Mouse (Mus musculus) MEL (cell line): Measurements from ENCODE around the gene Mcur1. TPM values are rescaled to one million over a fixed set of nuclear protein-coding genes. Genes with fewer than 3 reads are reported as not detected.

Experiments used
- DNase-seq: peaks from one replicate; pipeline ENCODE4 v3.0.0; 2011; ENCODE audit warnings: low read depth, low spot score
- H3K27ac ChIP-seq: 2 replicates; pipeline ENCODE4 v1.5.1; 2012; ENCODE audit warnings: low read depth, mild to moderate bottlenecking, control low read depth, low read length, moderate library complexity; ENCODE audit not compliant: control insufficient read depth
- H3K27me3 ChIP-seq, 2 experiments: fragments of 150-350 bp in 1 of 2; sonication (generic) in 1 of 2; 2 replicates each; pipeline ENCODE4 v1.6.1; 2012; ENCODE audit warnings: low read length in 2 of 2, mild to moderate bottlenecking in 2 of 2, improper control_type of control experiment in 1 of 2, moderate library complexity in 1 of 2; ENCODE audit not compliant: insufficient read depth in 2 of 2, control insufficient read depth in 1 of 2
- H3K36me3 ChIP-seq, 2 experiments: 2 replicates each; pipeline ENCODE4 v1.6.1; 2012 to 2014; ENCODE audit warnings: low read length in 2 of 2, improper control_type of control experiment in 1 of 2, inconsistent platforms in 1 of 2, mild to moderate bottlenecking in 1 of 2; ENCODE audit not compliant: insufficient read depth in 2 of 2, control insufficient read depth in 1 of 2
- H3K4me1 ChIP-seq, 2 experiments: fragments of 150-350 bp in 1 of 2; sonication (generic) in 1 of 2; 2 replicates each; pipeline ENCODE4 v1.6.1; 2012; ENCODE audit warnings: low read length in 2 of 2, improper control_type of control experiment in 1 of 2, mild to moderate bottlenecking in 1 of 2; ENCODE audit not compliant: insufficient read depth in 2 of 2, control insufficient read depth in 1 of 2
- H3K4me3 ChIP-seq, 2 experiments: fragments of 150-350 bp in 1 of 2; sonication (generic) in 1 of 2; 2 replicates each; pipeline ENCODE4 v1.5.1; 2012; ENCODE audit warnings: low read depth in 2 of 2, low read length in 2 of 2, mild to moderate bottlenecking in 2 of 2, moderate library complexity in 2 of 2, control low read depth in 1 of 2, improper control_type of control experiment in 1 of 2; ENCODE audit not compliant: control insufficient read depth in 1 of 2, insufficient read depth in 1 of 2
- H3K79me2 ChIP-seq: 2 replicates; pipeline ENCODE4 v1.6.1; 2012; ENCODE audit warnings: mild to moderate bottlenecking, low read length, moderate library complexity; ENCODE audit not compliant: control insufficient read depth, poor library complexity, insufficient read depth
- H3K9ac ChIP-seq: 2 replicates; pipeline ENCODE4 v1.6.1; 2012; ENCODE audit warnings: low read depth, mild to moderate bottlenecking, control low read depth, low read length, moderate library complexity; ENCODE audit not compliant: control insufficient read depth, poor library complexity, severe bottlenecking
- H3K9me3 ChIP-seq: fragments of 150-350 bp; sonication (generic); replicated peaks from 2 replicates; pipeline ENCODE4 v1.6.1; 2012; ENCODE audit warnings: mild to moderate bottlenecking, low read length, improper control_type of control experiment, moderate library complexity; ENCODE audit not compliant: insufficient read depth
- CHD1 ChIP-seq: IDR thresholded peaks from 2 replicates; pipeline ENCODE4 v1.6.1; 2012; ENCODE audit warnings: low read depth, mild to moderate bottlenecking, inconsistent platforms, low read length, improper control_type of control experiment
- E2F4 ChIP-seq: IDR thresholded peaks from 2 replicates; pipeline ENCODE4 v1.6.1; 2011; ENCODE audit warnings: low read depth, low read length, improper control_type of control experiment, borderline replicate concordance
- ELF1 ChIP-seq: IDR thresholded peaks from 2 replicates; pipeline ENCODE4 v1.6.1; 2014; ENCODE audit warnings: low read depth, mild to moderate bottlenecking, inconsistent platforms, low read length, improper control_type of control experiment, moderate library complexity
- ETS1 ChIP-seq: IDR thresholded peaks from 2 replicates; pipeline ENCODE4 v1.6.1; 2012; ENCODE audit warnings: low read depth, mild to moderate bottlenecking, inconsistent platforms, low read length, improper control_type of control experiment, moderate library complexity
- GATA1 ChIP-seq: IDR thresholded peaks from 2 replicates; pipeline ENCODE4 v1.6.1; 2011; ENCODE audit warnings: low read depth, low read length, improper control_type of control experiment
- HCFC1 ChIP-seq: IDR thresholded peaks from 2 replicates; pipeline ENCODE4 v1.6.1; 2012; ENCODE audit warnings: low read depth, mild to moderate bottlenecking, inconsistent platforms, low read length, improper control_type of control experiment, moderate library complexity
- JUND ChIP-seq: IDR thresholded peaks from 2 replicates; pipeline ENCODE4 v1.6.1; 2011; ENCODE audit warnings: low read depth, mild to moderate bottlenecking, improper control_type of control experiment, low read length
- KAT2A ChIP-seq: conservative IDR thresholded peaks from 2 replicates; pipeline ENCODE4 v1.6.1; 2012; ENCODE audit warnings: low read depth, low read length, improper control_type of control experiment, inconsistent platforms
- MAFK ChIP-seq: IDR thresholded peaks from 2 replicates; pipeline ENCODE4 v1.6.1; 2011; ENCODE audit warnings: low read depth, mild to moderate bottlenecking, low read length, improper control_type of control experiment, borderline replicate concordance
- MAZ ChIP-seq: IDR thresholded peaks from 2 replicates; pipeline ENCODE4 v1.6.1; 2012; ENCODE audit warnings: low read depth, mild to moderate bottlenecking, inconsistent platforms, low read length, improper control_type of control experiment
- MEF2A ChIP-seq: IDR thresholded peaks from 2 replicates; pipeline ENCODE4 v1.6.1; 2014; ENCODE audit warnings: low read depth, mild to moderate bottlenecking, inconsistent platforms, low read length, improper control_type of control experiment; ENCODE audit not compliant: poor library complexity, insufficient replicate concordance, severe bottlenecking; ENCODE audit errors: extremely low read depth
- MXI1 ChIP-seq: IDR thresholded peaks from 2 replicates; pipeline ENCODE4 v1.6.1; 2011; ENCODE audit warnings: mild to moderate bottlenecking, low read depth, low read length, improper control_type of control experiment
- MYB ChIP-seq: IDR thresholded peaks from 2 replicates; pipeline ENCODE4 v1.6.1; 2011; ENCODE audit warnings: mild to moderate bottlenecking, low read depth, low read length, improper control_type of control experiment
- POLR2A ChIP-seq, 2 experiments: IDR thresholded peaks; 2 replicates each; pipeline ENCODE4 v1.6.1; 2011 to 2012; ENCODE audit warnings: low read length in 2 of 2, mild to moderate bottlenecking in 2 of 2, control low read depth in 1 of 2, improper control_type of control experiment in 1 of 2, low read depth in 1 of 2, moderate library complexity in 1 of 2; ENCODE audit not compliant: control insufficient read depth in 1 of 2, insufficient read depth in 1 of 2, poor library complexity in 1 of 2
- RAD21 ChIP-seq: IDR thresholded peaks from 2 replicates; pipeline ENCODE4 v1.6.1; 2011; ENCODE audit warnings: mild to moderate bottlenecking, low read depth, low read length, improper control_type of control experiment
- RCOR1 ChIP-seq: IDR thresholded peaks from 2 replicates; pipeline ENCODE4 v1.6.1; 2012; ENCODE audit warnings: low read depth, mild to moderate bottlenecking, inconsistent platforms, low read length, improper control_type of control experiment
- USF1 ChIP-seq: IDR thresholded peaks from 2 replicates; pipeline ENCODE4 v1.6.1; 2014; ENCODE audit warnings: low read depth, mild to moderate bottlenecking, inconsistent platforms, low read length, improper control_type of control experiment, moderate library complexity
- ZKSCAN1 ChIP-seq: IDR thresholded peaks from 2 replicates; pipeline ENCODE4 v1.6.1; 2012; ENCODE audit warnings: low read depth, mild to moderate bottlenecking, inconsistent platforms, low read length, improper control_type of control experiment, moderate library complexity
- ZNF384 ChIP-seq: IDR thresholded peaks from 2 replicates; pipeline ENCODE4 v1.6.1; 2012; ENCODE audit warnings: low read depth, mild to moderate bottlenecking, inconsistent platforms, low read length, improper control_type of control experiment
- polyA plus RNA-seq, 2 experiments: library from polyadenylated mRNA; stranded (reverse) in 1 of 2; unstranded in 1 of 2; fragments of >175 nt in 1 of 2; fragments of >200 nt in 1 of 2; gene quantifications; 2 replicates each; pipeline versions ENCODE4 v1.2.1 to v1.2.4; 2012; ENCODE audit warnings: low replicate concordance in 2 of 2, low read depth in 1 of 2; ENCODE audit not compliant: insufficient read length in 2 of 2, insufficient read depth in 1 of 2, missing spikeins in 1 of 2
- total RNA-seq: library from RNA; depleted of rRNA; stranded (reverse); fragments of 300-350 nt; gene quantifications from 2 replicates; pipeline ENCODE4 v1.2.3, GENCODE M21; 2012

The Mcur1 gene
- total and polyA plus RNA-seq, 3 experiments = 8.4 to 19.7 TPM; not detected in 1

- no peak overlapping the region for H3K4me3 ChIP-seq
These were observed 19.7 kb downstream of the Mcur1 start for GRCm38 (mm10) chr13:43540205-43540815.

GRCm38 (mm10) chr13:43539409-43539808, 20.6 kb downstream of the Mcur1 start:
- Histone ChIP-seq H3K79me2 (no peaks in the 10 kb centered on the region), H3K36me3 (peaks cover 0 to 5% of the 10 kb centered on the region in 2 experiments; a peak in 2 of 4 replicates), H3K9ac (no peak overlapping the region), H3K9me3 (no peaks in the 10 kb centered on the region), H3K27ac (no peak overlapping the region), H3K4me3 (no peak overlapping the region), H3K4me1 (peaks cover 0 to 5% of the 10 kb centered on the region in 2 experiments; a peak in 1 of 4 replicates)
- TF ChIP-seq MYB (no peak), GATA1 (no peak), RAD21 (no peak), KAT2A (no peak), ETS1 (no peak)
- TF ChIP-seq, all 39 proteins: peak for 0
- H3K27me3 ChIP-seq = no peaks in the 10 kb centered on the region
- DNase-seq = no peak

More at GRCm38 (mm10) chr13:43540205-43540815, 19.7 kb downstream of the Mcur1 start:
- Histone ChIP-seq H3K36me3 (no peaks in the 10 kb centered on the region), H3K27ac (no peak overlapping the region), H3K4me1 (no peaks in the 10 kb centered on the region), H3K27me3 (no peaks in the 10 kb centered on the region), H3K9ac (no peak overlapping the region), H3K9me3 (no peaks in the 10 kb centered on the region), H3K79me2 (no peaks in the 10 kb centered on the region)
- DNase-seq = no peak
- TF ChIP-seq MEF2A (no peak), E2F4 (no peak), USF1 (no peak), JUND (no peak), ETS1 (no peak), MAZ (no peak), CHD1 (no peak), KAT2A (no peak), MAFK (no peak), MXI1 (no peak), ELF1 (no peak), ZKSCAN1 (no peak), RCOR1 (no peak), ZNF384 (no peak), HCFC1 (no peak), POLR2A (IDR thresholded peaks at IDR 0.05; ENCODE audit: control insufficient read depth in 1 of 2, insufficient read depth in 1 of 2, low read depth in 1 of 2, low read length in 2 of 2, poor library complexity in 1 of 2) (no peak)
